ENCODE assay signal across 14 mouse cellular contexts in the genomic region with DNA sequence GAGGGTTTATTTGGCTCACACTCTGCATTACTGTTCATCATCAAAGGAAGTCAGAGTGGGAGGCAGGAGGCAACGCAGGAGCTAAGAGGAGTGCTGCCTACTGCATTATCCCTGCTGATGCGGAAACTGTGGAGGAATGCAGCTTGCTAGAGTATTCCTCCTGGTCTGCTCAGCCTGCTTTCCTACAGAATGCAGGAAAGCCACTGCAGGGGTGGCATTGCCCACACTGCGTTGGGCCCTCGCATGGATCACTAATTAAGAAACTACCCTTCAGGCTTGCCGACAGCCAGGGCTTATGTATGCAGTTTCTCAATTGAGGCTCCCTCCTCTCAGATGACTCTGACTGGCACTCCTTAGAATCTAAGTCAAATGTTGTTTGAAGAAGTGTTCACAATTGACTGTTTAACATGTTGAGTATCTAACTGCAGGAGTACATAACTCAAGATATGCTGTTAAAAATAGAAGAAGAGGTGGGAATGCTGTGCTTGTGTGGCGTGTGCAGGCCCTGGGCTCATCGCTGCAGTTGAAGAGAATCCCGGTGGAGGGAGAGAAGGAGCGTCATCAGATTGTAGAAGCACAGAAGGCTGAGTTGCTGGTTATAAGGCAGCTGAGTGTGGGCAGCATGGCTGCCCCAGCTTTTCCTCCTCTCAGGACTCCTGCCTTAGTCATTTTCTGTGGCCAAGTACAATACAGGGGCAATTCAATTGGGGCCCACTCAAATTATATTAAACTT.
A peak's percentile ranks its signal among the peaks of the same experiment; 100 is the strongest.
DNase-seq lines count a peak whose midpoint lies in the region; ATAC-seq lines count a peak whose summit lies in the region.
"Had no signal": no experiment of that assay in that cellular context is flagged by ENCODE, and none has a peak within 500 bp of the region (broad histone marks: within the 10 kb centered on the region; RNA-seq: fewer than 3 reads in every experiment).

No protein-coding gene starts in this region.

- H3K27ac ChIP-seq in heart, embryonic 11.5 days (ENCODE audit: low read depth, low read length), result peak overlapping the region; percentile 38; the same call in 1 of the 2 replicates
- H3K27ac ChIP-seq in limb, embryonic 13.5 days, result no peak overlapping the region
- H3K27ac ChIP-seq in limb, embryonic 10.5 days, result no peak overlapping the region
- H3K27ac ChIP-seq in hindbrain, embryonic 14.5 days, result peak overlapping the region; percentile 20; the same call in 1 of the 2 replicates
- H3K27ac ChIP-seq: embryonic facial prominence, embryonic 13.5 days; midbrain, embryonic 12.5 days had no signal

- H3K27me3 ChIP-seq in heart, embryonic 11.5 days (ENCODE audit: control insufficient read depth, insufficient read depth, low read length), result no peaks in the 10 kb centered on the region
- H3K27me3 ChIP-seq in limb, embryonic 13.5 days, result no peaks in the 10 kb centered on the region
- H3K27me3 ChIP-seq in limb, embryonic 10.5 days (ENCODE audit: low read depth, poor library complexity, severe bottlenecking), result no peaks in the 10 kb centered on the region
- H3K27me3 ChIP-seq in hindbrain, embryonic 14.5 days (ENCODE audit: control insufficient read depth, insufficient read depth, low read length), result no peaks in the 10 kb centered on the region
- H3K27me3 ChIP-seq: embryonic facial prominence, embryonic 13.5 days; midbrain, embryonic 12.5 days had no signal

- H3K36me3 ChIP-seq in heart, embryonic 11.5 days (ENCODE audit: control insufficient read depth, insufficient read depth, low read length), result no peaks in the 10 kb centered on the region
- H3K36me3 ChIP-seq in limb, embryonic 13.5 days, result no peaks in the 10 kb centered on the region
- no peaks in the 10 kb centered on the region for H3K36me3 ChIP-seq in limb, embryonic 10.5 days
- no peaks in the 10 kb centered on the region for H3K36me3 ChIP-seq in hindbrain, embryonic 14.5 days (replicated peaks; ENCODE audit: control insufficient read depth, insufficient read depth)
- H3K36me3 ChIP-seq: embryonic facial prominence, embryonic 13.5 days; midbrain, embryonic 12.5 days had no signal

- WGBS in heart, embryonic 11.5 days (ENCODE audit: insufficient replicate concordance), result 42% methylated on average over 9 of the region's 9 CpGs
- WGBS in limb, embryonic 13.5 days, result 78% methylated on average over 9 of the region's 9 CpGs
- WGBS in limb, embryonic 10.5 days, result 80% methylated on average over 9 of the region's 9 CpGs
- 53% methylated on average over 9 of the region's 9 CpGs for WGBS in hindbrain, embryonic 14.5 days

- no peak overlapping the region for H3K9ac ChIP-seq in heart, embryonic 11.5 days (ENCODE audit: low read depth, low read length)
- peak overlapping the region; percentile 31; the same call in 1 of the 2 replicates for H3K9ac ChIP-seq in limb, embryonic 13.5 days
- H3K9ac ChIP-seq in hindbrain, embryonic 14.5 days, result no peak overlapping the region
- H3K9ac ChIP-seq: embryonic facial prominence, embryonic 13.5 days; lung, embryonic 14.5 days; midbrain, embryonic 12.5 days had no signal

- ATAC-seq in heart, embryonic 11.5 days (replicated peaks; ENCODE audit: insufficient number of reproducible peaks, low FRiP score, low TSS enrichment), result no peak
- ATAC-seq in limb, embryonic 13.5 days (ENCODE audit: low FRiP score, low read depth), result no peak
- no peak for ATAC-seq in hindbrain, embryonic 14.5 days (ENCODE audit: low FRiP score)
- no peak for ATAC-seq in cerebellum, adult (ENCODE audit: insufficient number of reproducible peaks, low FRiP score, low TSS enrichment)

- no peak overlapping the region for H3K4me2 ChIP-seq in heart, embryonic 11.5 days
- H3K4me2 ChIP-seq in limb, embryonic 13.5 days (replicated peaks), result no peak overlapping the region
- no peak overlapping the region for H3K4me2 ChIP-seq in hindbrain, embryonic 14.5 days (replicated peaks)
- H3K4me2 ChIP-seq: embryonic facial prominence, embryonic 13.5 days; lung, embryonic 14.5 days; midbrain, embryonic 12.5 days had no signal

- H3K4me3 ChIP-seq in heart, embryonic 11.5 days (ENCODE audit: low read depth, low read length), result no peak overlapping the region
- no peak overlapping the region for H3K4me3 ChIP-seq in limb, embryonic 13.5 days
- H3K4me3 ChIP-seq in limb, embryonic 10.5 days, result no peak overlapping the region
- no peak overlapping the region for H3K4me3 ChIP-seq in hindbrain, embryonic 14.5 days (replicated peaks; ENCODE audit: low read length)
- H3K4me3 ChIP-seq: embryonic facial prominence, embryonic 13.5 days; midbrain, embryonic 12.5 days had no signal

- H3K4me1 ChIP-seq in heart, embryonic 11.5 days (ENCODE audit: control insufficient read depth, insufficient read depth, low read length), result peaks cover 21% of the 10 kb centered on the region
- 0 out of 2 replicates have a peak, but pooled peaks cover 7% of the 10 kb centered on the region for H3K4me1 ChIP-seq in limb, embryonic 13.5 days
- no peaks in the 10 kb centered on the region for H3K4me1 ChIP-seq in limb, embryonic 10.5 days
- peaks cover 12% of the 10 kb centered on the region for H3K4me1 ChIP-seq in hindbrain, embryonic 14.5 days (replicated peaks; ENCODE audit: control insufficient read depth, insufficient read depth, low read length)

- intact Hi-C loops in heart, postnatal 36 days (cut with DNase I), result no loop called here

- no peak for DNase-seq in heart, postnatal 36 days
- DNase-seq in limb, embryonic 10.5 days (ENCODE audit: low spot score), result no peak
- DNase-seq in hindbrain, embryonic 14.5 days (ENCODE audit: low spot score), result no peak
- peak; percentile 51 to 63 for DNase-seq in right cerebral cortex, adult 2 months (ENCODE audit: low spot score in 2 of 2)
- DNase-seq in cerebellum, postnatal 10 days, result no peak
- DNase-seq: adrenal gland, postnatal 14 days; cerebellum, adult 2 months; kidney, adult 8-10 months; lung, embryonic 14.5 days had no signal

- no peaks in the 10 kb centered on the region for H3K9me3 ChIP-seq in heart, embryonic 11.5 days (replicated peaks; ENCODE audit: control insufficient read depth, low read length)
- H3K9me3 ChIP-seq in limb, embryonic 13.5 days, result no peaks in the 10 kb centered on the region
- no peaks in the 10 kb centered on the region for H3K9me3 ChIP-seq in limb, embryonic 10.5 days (replicated peaks)
- no peaks in the 10 kb centered on the region for H3K9me3 ChIP-seq in hindbrain, embryonic 14.5 days (ENCODE audit: control insufficient read depth, low read length)
- H3K9me3 ChIP-seq: embryonic facial prominence, embryonic 13.5 days; midbrain, embryonic 12.5 days had no signal

Comparison
In these comparisons a context has a peak if more than half of its experiments do, and no peak if none do; other contexts are left out.
1. H3K27ac ChIP-seq: peak in heart, embryonic 11.5 days (single experiment) and hindbrain, embryonic 14.5 days (single experiment); none in limb, embryonic 13.5 days (single experiment) and limb, embryonic 10.5 days (single experiment).
2. DNase-seq: peak in right cerebral cortex, adult 2 months (2 of 2); none in heart, postnatal 36 days (0 of 2), limb, embryonic 10.5 days (single experiment), hindbrain, embryonic 14.5 days (single experiment) and cerebellum, postnatal 10 days (0 of 2).